Mouse (Mus musculus) E14TG2a.4 (cell line): ENCODE data around the gene Prdm11.

ENCODE experiments used
- H3K27me3 ChIP-seq: 2 replicates; pipeline ENCODE4 v1.6.1; 2014; ENCODE audit warnings: low read length, control low read depth; ENCODE audit not compliant: insufficient read depth
- H3K36me3 ChIP-seq: 2 replicates; pipeline ENCODE4 v1.6.1; 2014; ENCODE audit warnings: low read length, control low read depth; ENCODE audit not compliant: insufficient read depth
- H3K4me1 ChIP-seq: replicated peaks from 2 replicates; pipeline ENCODE4 v1.6.1; 2014; ENCODE audit warnings: low read depth, low read length, control low read depth
- H3K4me3 ChIP-seq: replicated peaks from 2 replicates; pipeline ENCODE4 v1.5.1; 2014; ENCODE audit warnings: mild to moderate bottlenecking, low read length
- H3K9me3 ChIP-seq: 2 replicates; pipeline ENCODE4 v1.6.1; 2014; ENCODE audit warnings: low read length, control low read depth
- CTCF ChIP-seq: conservative IDR thresholded peaks from 2 replicates; pipeline ENCODE4 v1.5.1; 2014; ENCODE audit warnings: low read length
- NANOG ChIP-seq: IDR thresholded peaks from 2 replicates; pipeline ENCODE4 v1.6.1; 2014; ENCODE audit warnings: borderline replicate concordance, low read length, mixed read lengths
- POU5F1 ChIP-seq: IDR thresholded peaks from 2 replicates; pipeline ENCODE4 v1.6.1; 2014; ENCODE audit warnings: low read length, borderline replicate concordance

Gene Prdm11

GRCm38 (mm10) chr2:92985171-92985570, 60.8 kb downstream of the Prdm11 start:
- Histone ChIP-seq H3K36me3 (no peaks in the 10 kb centered on the region), H3K4me1 (peaks cover 37% of the 10 kb centered on the region), H3K9me3 (0 out of 2 replicates have a peak, but pooled peaks cover 3% of the 10 kb centered on the region), H3K4me3 (no peak overlapping the region), H3K27me3 (peaks cover 13% of the 10 kb centered on the region; the same call in 1 of the 2 replicates)
- TF ChIP-seq NANOG (no peak), CTCF (no peak), POU5F1 (no peak)

DNA sequence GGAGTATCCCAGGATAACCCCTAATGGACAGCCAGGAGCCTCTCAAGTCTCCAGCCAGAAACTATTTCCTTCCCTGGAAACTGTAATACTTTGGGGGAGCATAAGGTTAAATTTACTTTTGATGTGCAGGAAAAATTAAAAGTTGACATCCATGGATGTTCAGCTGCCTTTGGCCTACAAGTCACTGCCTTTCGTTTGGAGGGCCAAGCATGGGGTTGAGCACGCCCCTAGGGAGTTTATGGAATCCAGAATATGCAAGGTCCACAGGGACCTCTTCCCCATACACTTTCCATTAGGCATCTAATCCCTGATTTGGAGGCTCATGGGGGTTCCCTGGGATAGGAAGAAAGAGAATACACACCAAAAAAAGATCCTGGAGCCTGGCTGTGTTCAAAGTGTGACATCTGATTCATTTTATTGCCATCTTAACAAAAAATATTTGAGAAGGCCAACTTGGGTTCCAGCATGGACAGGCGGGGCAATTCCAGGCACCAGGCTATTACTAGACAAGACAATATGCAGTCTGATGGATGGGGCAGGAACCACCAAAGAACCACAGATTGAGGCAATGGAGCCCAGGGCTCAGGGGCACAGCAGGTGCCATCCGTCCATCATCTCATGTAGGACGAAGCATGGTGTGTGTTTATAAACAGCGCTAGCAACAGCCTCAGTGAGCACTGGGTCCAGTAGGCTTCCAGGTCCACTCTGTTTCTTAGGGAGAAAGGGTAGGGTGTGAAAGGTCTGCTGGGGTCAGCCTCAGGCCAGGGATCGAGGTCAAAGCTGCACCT, 61.5 kb downstream of the Prdm11 start:
- H3K9me3 ChIP-seq, result 0 out of 2 replicates have a peak, but pooled peaks cover 3% of the 10 kb centered on the region
- TF ChIP-seq CTCF (no peak), POU5F1 (no peak), NANOG (no peak)
- no peak overlapping the region for H3K4me3 ChIP-seq
- H3K27me3 ChIP-seq, result peaks cover 11% of the 10 kb centered on the region; the same call in 1 of the 2 replicates
- H3K36me3 ChIP-seq, result no peaks in the 10 kb centered on the region
- H3K4me1 ChIP-seq, result peaks cover 38% of the 10 kb centered on the region

DNA sequence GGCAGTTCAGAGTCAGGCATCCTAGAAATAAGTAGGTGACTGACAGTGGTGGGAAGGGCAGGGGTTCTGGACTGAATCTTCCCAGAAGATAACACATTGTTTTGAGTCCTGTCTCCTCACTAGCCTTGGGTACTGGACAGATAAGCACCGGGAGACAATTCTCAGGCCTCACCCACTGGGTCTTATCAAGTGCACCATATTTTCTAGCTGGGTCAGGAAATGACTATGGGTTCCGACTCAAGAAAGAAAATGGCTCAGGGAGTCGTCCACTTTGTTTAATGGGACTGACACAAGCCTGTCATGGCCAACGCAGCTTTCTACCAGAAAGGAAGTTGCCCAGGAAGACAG, 62.7 kb downstream of the Prdm11 start:
- H3K4me3 ChIP-seq, result no peak overlapping the region
- H3K27me3 ChIP-seq, result peaks cover 15% of the 10 kb centered on the region; the same call in 1 of the 2 replicates
- H3K36me3 ChIP-seq, result no peaks in the 10 kb centered on the region
- H3K4me1 ChIP-seq, result peaks cover 25% of the 10 kb centered on the region
- TF ChIP-seq CTCF (no peak), NANOG (no peak), POU5F1 (no peak)
- 0 out of 2 replicates have a peak, but pooled peaks cover 3% of the 10 kb centered on the region for H3K9me3 ChIP-seq

GRCm38 (mm10) chr2:92982591-92983272, 63.2 kb downstream of the Prdm11 start:
- Histone ChIP-seq H3K4me1 (peaks cover 22% of the 10 kb centered on the region), H3K4me3 (no peak overlapping the region), H3K27me3 (peaks cover 15% of the 10 kb centered on the region; the same call in 1 of the 2 replicates), H3K9me3 (0 out of 2 replicates have a peak, but pooled peaks cover 3% of the 10 kb centered on the region), H3K36me3 (no peaks in the 10 kb centered on the region)
- TF ChIP-seq CTCF (no peak), NANOG (no peak)

GRCm38 (mm10) chr2:92980165-92980564, 65.8 kb downstream of the Prdm11 start:
- Histone ChIP-seq H3K27me3 (peaks cover 19% of the 10 kb centered on the region), H3K9me3 (0 out of 2 replicates have a peak, but pooled peaks cover 3% of the 10 kb centered on the region), H3K36me3 (no peaks in the 10 kb centered on the region), H3K4me3 (no peak overlapping the region), H3K4me1 (peaks cover 16% of the 10 kb centered on the region)
- TF ChIP-seq POU5F1, result no peak
- no peak for TF ChIP-seq NANOG
- no peak for TF ChIP-seq CTCF

DNA sequence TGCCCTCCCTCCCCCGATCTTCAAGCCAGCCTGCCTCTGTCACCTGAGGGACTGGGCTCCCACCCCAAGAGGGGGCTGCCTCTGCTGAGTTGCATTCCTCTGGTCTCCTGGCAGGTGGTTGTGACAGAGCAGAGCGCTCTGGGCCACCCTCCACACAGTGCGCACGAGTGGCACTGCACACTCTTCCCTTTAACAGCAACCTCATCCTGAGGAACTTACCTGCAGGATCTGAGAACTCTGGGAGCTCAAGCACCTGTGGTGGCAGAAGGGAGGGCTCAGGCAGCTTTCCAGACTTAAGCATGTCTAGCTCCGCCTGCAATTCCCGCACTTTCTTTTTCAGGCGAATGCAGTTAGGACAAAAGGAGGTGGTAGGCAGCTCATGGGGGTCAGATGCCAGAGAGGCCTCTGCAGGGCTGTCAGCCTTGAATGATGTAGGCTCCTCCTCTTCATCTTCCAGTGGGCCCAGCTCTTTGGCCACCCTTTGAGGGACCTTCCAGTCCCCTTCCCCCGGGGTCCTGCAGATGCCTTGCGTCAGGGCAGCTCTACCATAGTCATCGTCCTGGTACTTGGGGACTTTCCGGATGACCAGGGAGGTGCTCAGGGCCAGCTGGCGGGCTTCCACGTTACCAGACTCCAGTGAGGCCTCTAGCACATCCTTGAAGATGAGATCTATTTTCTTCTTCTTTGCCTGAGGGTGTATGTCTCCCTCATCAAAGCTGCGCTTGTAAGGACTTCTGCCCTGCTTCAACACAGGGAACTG, 70.8 kb downstream of the Prdm11 start:
- H3K4me1 ChIP-seq, result peaks cover 45% of the 10 kb centered on the region
- H3K36me3 ChIP-seq, result no peaks in the 10 kb centered on the region
- no peaks in the 10 kb centered on the region for H3K9me3 ChIP-seq
- TF ChIP-seq POU5F1, result no peak
- no peak for TF ChIP-seq NANOG
- TF ChIP-seq CTCF, result no peak
- no peak overlapping the region for H3K4me3 ChIP-seq
- H3K27me3 ChIP-seq, result peaks cover 46% of the 10 kb centered on the region

GRCm38 (mm10) chr2:92973646-92974045, 72.3 kb downstream of the Prdm11 start:
- Histone ChIP-seq H3K9me3 (no peaks in the 10 kb centered on the region), H3K27me3 (peaks cover 37% of the 10 kb centered on the region), H3K4me1 (peaks cover 45% of the 10 kb centered on the region), H3K4me3 (peak overlapping the region; percentile 68), H3K36me3 (no peaks in the 10 kb centered on the region)
- TF ChIP-seq NANOG (no peak), POU5F1 (no peak), CTCF (no peak)

DNA sequence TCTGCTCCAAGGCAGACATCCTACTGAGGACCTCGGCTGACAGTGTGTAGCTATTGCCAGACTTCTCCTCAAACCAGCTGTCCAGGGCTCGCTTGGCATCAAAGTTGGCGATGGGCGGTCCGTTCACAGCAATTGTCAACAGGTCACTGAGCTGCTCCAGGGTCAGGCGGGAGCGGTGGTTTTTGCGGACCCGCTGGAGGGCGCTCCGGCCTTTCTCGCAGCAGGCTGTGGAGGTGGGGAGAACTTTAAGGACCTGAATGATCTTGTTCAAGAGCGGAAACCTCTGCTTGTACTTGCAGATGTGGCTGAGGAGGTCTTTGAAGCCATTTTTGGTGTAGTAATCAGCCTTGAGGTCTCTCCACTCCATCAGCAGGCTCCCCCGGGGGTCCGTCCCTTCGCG, 73.9 kb downstream of the Prdm11 start:
- Histone ChIP-seq H3K4me3 (peak overlapping the region; percentile 68), H3K36me3 (no peaks in the 10 kb centered on the region), H3K9me3 (no peaks in the 10 kb centered on the region), H3K4me1 (peaks cover 61% of the 10 kb centered on the region), H3K27me3 (peaks cover 36% of the 10 kb centered on the region)
- TF ChIP-seq CTCF (no peak), NANOG (no peak), POU5F1 (no peak)
